ENCODE assay signal across 8 mouse cellular contexts in genomic region chr11:77508068-77509021, GRCm38 (mm10). TPM values are rescaled to one million over a fixed set of nuclear protein-coding genes. Genes with fewer than 3 reads are reported as not detected.
DNase-seq lines count a peak whose midpoint lies in the region; ATAC-seq and TF ChIP-seq lines count a peak whose summit lies in the region.

No protein-coding gene starts in this region.

- peak overlapping the region; percentile 73 for H3K4me2 ChIP-seq in embryonic facial prominence, embryonic 15.5 days (replicated peaks)
- peak overlapping the region; percentile 66 for H3K4me2 ChIP-seq in liver, embryonic 16.5 days (ENCODE audit: low read depth, low read length)
- H3K4me2 ChIP-seq in neural tube, embryonic 12.5 days (replicated peaks) = peak overlapping the region; percentile 62
- H3K4me2 ChIP-seq in stomach, postnatal 0 days (replicated peaks; ENCODE audit: low read depth) = peak overlapping the region; percentile 73

- TF ChIP-seq EP300 in stomach, postnatal 0 days (optimal IDR thresholded peaks at IDR 0.05) = no peak

- peak overlapping the region; percentile 60 for H3K27ac ChIP-seq in embryonic facial prominence, embryonic 15.5 days (replicated peaks)
- H3K27ac ChIP-seq in heart, embryonic 10.5 days = peak overlapping the region; percentile 88
- no peak overlapping the region for H3K27ac ChIP-seq in liver, embryonic 16.5 days (ENCODE audit: low read length)
- no peak overlapping the region for H3K27ac ChIP-seq in neural tube, embryonic 12.5 days
- H3K27ac ChIP-seq in stomach, postnatal 0 days (replicated peaks) = no peak overlapping the region; the same call in 1 of the 2 replicates

- H3K4me1 ChIP-seq in embryonic facial prominence, embryonic 15.5 days = peaks cover 42% of the 10 kb centered on the region
- peaks cover 22% of the 10 kb centered on the region for H3K4me1 ChIP-seq in heart, embryonic 10.5 days
- H3K4me1 ChIP-seq in liver, embryonic 16.5 days (ENCODE audit: control insufficient read depth, low read depth, low read length) = peaks cover 15% of the 10 kb centered on the region
- peaks cover 14% of the 10 kb centered on the region for H3K4me1 ChIP-seq in neural tube, embryonic 12.5 days
- peaks cover 5% of the 10 kb centered on the region; the same call in 1 of the 2 replicates for H3K4me1 ChIP-seq in stomach, postnatal 0 days (replicated peaks; ENCODE audit: control insufficient read depth, insufficient read depth)

- peak overlapping the region; percentile 39 for H3K4me3 ChIP-seq in embryonic facial prominence, embryonic 15.5 days (replicated peaks)
- peak overlapping the region; percentile 57 for H3K4me3 ChIP-seq in heart, embryonic 10.5 days
- H3K4me3 ChIP-seq in liver, embryonic 16.5 days (ENCODE audit: low read depth, low read length) = peak overlapping the region; percentile 43
- peak overlapping the region; percentile 24; the same call in 1 of the 2 replicates for H3K4me3 ChIP-seq in neural tube, embryonic 12.5 days
- H3K4me3 ChIP-seq in stomach, postnatal 0 days (ENCODE audit: low read depth, low read length) = peak overlapping the region; percentile 32; the same call in 1 of the 2 replicates

- peaks cover 49% of the 10 kb centered on the region for H3K36me3 ChIP-seq in embryonic facial prominence, embryonic 15.5 days
- peaks cover 69% of the 10 kb centered on the region for H3K36me3 ChIP-seq in heart, embryonic 10.5 days
- H3K36me3 ChIP-seq in liver, embryonic 16.5 days (ENCODE audit: control insufficient read depth, insufficient read depth) = peaks cover 9% of the 10 kb centered on the region; the same call in 1 of the 2 replicates
- peaks cover 48% of the 10 kb centered on the region for H3K36me3 ChIP-seq in neural tube, embryonic 12.5 days
- peaks cover 28% of the 10 kb centered on the region for H3K36me3 ChIP-seq in stomach, postnatal 0 days (ENCODE audit: control insufficient read depth, insufficient read depth, low read length)

- H3K9me3 ChIP-seq in embryonic facial prominence, embryonic 15.5 days (replicated peaks) = no peaks in the 10 kb centered on the region
- no peaks in the 10 kb centered on the region for H3K9me3 ChIP-seq in heart, embryonic 10.5 days
- no peaks in the 10 kb centered on the region for H3K9me3 ChIP-seq in liver, embryonic 16.5 days (replicated peaks; ENCODE audit: control insufficient read depth, low read length)
- H3K9me3 ChIP-seq in neural tube, embryonic 12.5 days = no peaks in the 10 kb centered on the region
- no peaks in the 10 kb centered on the region for H3K9me3 ChIP-seq in stomach, postnatal 0 days (ENCODE audit: control insufficient read depth, low read length)

- TF ChIP-seq CTCF in stomach, postnatal 0 days (IDR thresholded peaks at IDR 0.05; ENCODE audit: low read depth) = peak; percentile 94

- H3K27me3 ChIP-seq in embryonic facial prominence, embryonic 15.5 days = no peaks in the 10 kb centered on the region
- H3K27me3 ChIP-seq in heart, embryonic 10.5 days (ENCODE audit: insufficient read depth, poor library complexity, severe bottlenecking) = no peaks in the 10 kb centered on the region
- H3K27me3 ChIP-seq in liver, embryonic 16.5 days (ENCODE audit: control insufficient read depth, insufficient read depth, low read depth, low read length) = no peaks in the 10 kb centered on the region
- no peaks in the 10 kb centered on the region for H3K27me3 ChIP-seq in neural tube, embryonic 12.5 days (replicated peaks)
- no peaks in the 10 kb centered on the region for H3K27me3 ChIP-seq in stomach, postnatal 0 days (ENCODE audit: control insufficient read depth, insufficient read depth, low read length)

- H3K9ac ChIP-seq in embryonic facial prominence, embryonic 15.5 days = peak overlapping the region; percentile 26; the same call in 1 of the 2 replicates
- H3K9ac ChIP-seq in liver, embryonic 16.5 days (ENCODE audit: low read depth, low read length) = peak overlapping the region; percentile 47
- H3K9ac ChIP-seq in neural tube, embryonic 12.5 days = peak overlapping the region; percentile 48
- H3K9ac ChIP-seq in stomach, postnatal 0 days (ENCODE audit: low read length) = peak overlapping the region; percentile 47

- peak; percentile 92 for DNase-seq in CD4-positive, CD25-positive, alpha-beta regulatory T cell, adult 2 months (ENCODE audit: low read depth, low spot score)
- DNase-seq in adrenal gland, postnatal 4 days (ENCODE audit: low spot score in 2 of 2) = peak; percentile 78 to 85
- peak; percentile 91 for DNase-seq in heart, embryonic 10.5 days (ENCODE audit: low spot score)
- DNase-seq in kidney, adult 9 months = peak; percentile 90
- DNase-seq in stomach, postnatal 0 days (ENCODE audit: low spot score) = peak; percentile 88

- ATAC-seq in embryonic facial prominence, embryonic 15.5 days (ENCODE audit: insufficient number of reproducible peaks, low FRiP score, low TSS enrichment, low read depth) = peak; percentile 44
- ATAC-seq in liver, embryonic 16.5 days (ENCODE audit: low read depth) = peak; percentile 44
- ATAC-seq in neural tube, embryonic 12.5 days (ENCODE audit: low FRiP score, low read depth) = peak; percentile 49; the same call in 1 of the 2 replicates
- ATAC-seq in stomach, postnatal 0 days (ENCODE audit: low FRiP score, low TSS enrichment) = peak; percentile 61

- 17% methylated on average over 49 of the region's 49 CpGs for whole genome bisulfite sequencing in embryonic facial prominence, embryonic 15.5 days
- WGBS in heart, embryonic 10.5 days = 15% methylated on average over 49 of the region's 49 CpGs
- WGBS in liver, embryonic 16.5 days (ENCODE audit: insufficient replicate concordance) = 22% methylated on average over 49 of the region's 49 CpGs
- WGBS in neural tube, embryonic 12.5 days = 19% methylated on average over 49 of the region's 49 CpGs
- 25% methylated on average over 49 of the region's 49 CpGs for WGBS in stomach, postnatal 0 days

RNA-seq across cellular contexts. Expression of gene Abhd15, which starts 6.6 kb away (rescaled TPM):
- total RNA-seq in adrenal gland, postnatal 4 days (2021) = 10 to 100 TPM; 12.4 to 17.0 TPM
- 3.5 and 3.9 TPM in 2 replicates for polyA plus RNA-seq in embryonic facial prominence, embryonic 15.5 days (2015; fragmentation: Nextera tagmentation; extraction: Ambion mirVana)
- polyA plus RNA-seq in heart, embryonic 10.5 days (2016; fragmentation: Nextera tagmentation; extraction: Ambion mirVana) = 1.6 and 1.9 TPM in 2 replicates
- polyA plus RNA-seq in liver, embryonic 16.5 days (2015; fragmentation: Nextera tagmentation; extraction: Ambion mirVana) = 3.9 and 5.1 TPM in 2 replicates
- polyA plus RNA-seq in neural tube, embryonic 12.5 days (2016; fragmentation: Nextera tagmentation; extraction: Ambion mirVana) = 5.2 and 7.1 TPM in 2 replicates
- polyA plus RNA-seq in stomach, postnatal 0 days (2015; fragmentation: Nextera tagmentation; extraction: Ambion mirVana) = 1.8 and 1.9 TPM in 2 replicates

RNA-seq across cellular contexts. Expression of gene Trp53i13, which starts 7.4 kb away (rescaled TPM):
- total RNA-seq in adrenal gland, postnatal 4 days (2021) = 10 to 100 TPM; 17.5 to 19.1 TPM
- 61.8 and 63.9 TPM in 2 replicates for polyA plus RNA-seq in embryonic facial prominence, embryonic 15.5 days (2015; fragmentation: Nextera tagmentation; extraction: Ambion mirVana)
- polyA plus RNA-seq in heart, embryonic 10.5 days (2016; fragmentation: Nextera tagmentation; extraction: Ambion mirVana) = 25.2 and 30.2 TPM in 2 replicates
- polyA plus RNA-seq in liver, embryonic 16.5 days (2015; fragmentation: Nextera tagmentation; extraction: Ambion mirVana) = 3.4 and 3.7 TPM in 2 replicates
- polyA plus RNA-seq in neural tube, embryonic 12.5 days (2016; fragmentation: Nextera tagmentation; extraction: Ambion mirVana) = 28.7 and 32.4 TPM in 2 replicates
- polyA plus RNA-seq in stomach, postnatal 0 days (2015; fragmentation: Nextera tagmentation; extraction: Ambion mirVana) = 19.5 and 20.9 TPM in 2 replicates

RNA-seq across cellular contexts. Expression of gene Gm10392, which starts 10.7 kb away (rescaled TPM):
- total RNA-seq in adrenal gland, postnatal 4 days (2021) = not detected
- 0.29 and 0.39 TPM in 2 replicates for polyA plus RNA-seq in embryonic facial prominence, embryonic 15.5 days (2015; fragmentation: Nextera tagmentation; extraction: Ambion mirVana)
- 0.11 TPM in 1 of 2 replicates, not detected in the other for polyA plus RNA-seq in heart, embryonic 10.5 days (2016; fragmentation: Nextera tagmentation; extraction: Ambion mirVana)
- polyA plus RNA-seq in liver, embryonic 16.5 days (2015; fragmentation: Nextera tagmentation; extraction: Ambion mirVana) = 0.09 and 0.17 TPM in 2 replicates
- 0.15 and 0.39 TPM in 2 replicates for polyA plus RNA-seq in neural tube, embryonic 12.5 days (2016; fragmentation: Nextera tagmentation; extraction: Ambion mirVana)
- polyA plus RNA-seq in stomach, postnatal 0 days (2015; fragmentation: Nextera tagmentation; extraction: Ambion mirVana) = 0.06 and 0.07 TPM in 2 replicates

RNA-seq across cellular contexts. Expression of gene Git1, which starts 15.0 kb away (rescaled TPM):
- total RNA-seq in adrenal gland, postnatal 4 days (2021) = 10 to 100 TPM; 79.8 to 87.9 TPM
- polyA plus RNA-seq in embryonic facial prominence, embryonic 15.5 days (2015; fragmentation: Nextera tagmentation; extraction: Ambion mirVana) = 11.7 and 12.5 TPM in 2 replicates
- polyA plus RNA-seq in heart, embryonic 10.5 days (2016; fragmentation: Nextera tagmentation; extraction: Ambion mirVana) = 9.0 and 11.9 TPM in 2 replicates
- polyA plus RNA-seq in liver, embryonic 16.5 days (2015; fragmentation: Nextera tagmentation; extraction: Ambion mirVana) = 1.3 and 1.5 TPM in 2 replicates
- 12.5 and 14.4 TPM in 2 replicates for polyA plus RNA-seq in neural tube, embryonic 12.5 days (2016; fragmentation: Nextera tagmentation; extraction: Ambion mirVana)
- polyA plus RNA-seq in stomach, postnatal 0 days (2015; fragmentation: Nextera tagmentation; extraction: Ambion mirVana) = 5.9 and 7.9 TPM in 2 replicates

RNA-seq across cellular contexts. Expression of gene Ankrd13b, which starts 18.9 kb away (rescaled TPM):
- 10 to 100 TPM; 16.3 to 21.8 TPM for total RNA-seq in adrenal gland, postnatal 4 days (2021)
- polyA plus RNA-seq in embryonic facial prominence, embryonic 15.5 days (2015; fragmentation: Nextera tagmentation; extraction: Ambion mirVana) = 8.9 and 10.4 TPM in 2 replicates
- polyA plus RNA-seq in heart, embryonic 10.5 days (2016; fragmentation: Nextera tagmentation; extraction: Ambion mirVana) = 2.5 and 3.5 TPM in 2 replicates
- polyA plus RNA-seq in liver, embryonic 16.5 days (2015; fragmentation: Nextera tagmentation; extraction: Ambion mirVana) = 0.37 and 0.41 TPM in 2 replicates
- polyA plus RNA-seq in neural tube, embryonic 12.5 days (2016; fragmentation: Nextera tagmentation; extraction: Ambion mirVana) = 33.8 and 39.7 TPM in 2 replicates
- 2.4 and 3.0 TPM in 2 replicates for polyA plus RNA-seq in stomach, postnatal 0 days (2015; fragmentation: Nextera tagmentation; extraction: Ambion mirVana)

Comparison
In these comparisons a context has a peak if more than half of its experiments do, and no peak if none do; other contexts are left out.
1. H3K27ac ChIP-seq: peak in embryonic facial prominence, embryonic 15.5 days (single experiment) and heart, embryonic 10.5 days (single experiment); none in liver, embryonic 16.5 days (single experiment), neural tube, embryonic 12.5 days (single experiment) and stomach, postnatal 0 days (single experiment).
2. Peak in every context shown above with its lines, with median percentiles within 50 percentile points of each other: DNase-seq, ATAC-seq, H3K4me2 ChIP-seq, H3K4me3 ChIP-seq and H3K9ac ChIP-seq.